Mouse (Mus musculus): ENCODE data around the gene Sowahc. TPM values are rescaled to one million over a fixed set of nuclear protein-coding genes. Genes with fewer than 3 reads are reported as not detected.
A peak's percentile ranks its signal among the peaks of the same experiment; 100 is the strongest.

Gene Sowahc
- total RNA-seq, 1 experiment from 2014 or later, result 4.2 TPM

- peak; percentile 52 for ATAC-seq (replicated peaks; ENCODE audit: low read depth, poor library complexity, severe bottlenecking)
Observed at GRCm38 (mm10) chr10:59251980-59252379, 30.2 kb downstream of the Sowahc start.

DNA sequence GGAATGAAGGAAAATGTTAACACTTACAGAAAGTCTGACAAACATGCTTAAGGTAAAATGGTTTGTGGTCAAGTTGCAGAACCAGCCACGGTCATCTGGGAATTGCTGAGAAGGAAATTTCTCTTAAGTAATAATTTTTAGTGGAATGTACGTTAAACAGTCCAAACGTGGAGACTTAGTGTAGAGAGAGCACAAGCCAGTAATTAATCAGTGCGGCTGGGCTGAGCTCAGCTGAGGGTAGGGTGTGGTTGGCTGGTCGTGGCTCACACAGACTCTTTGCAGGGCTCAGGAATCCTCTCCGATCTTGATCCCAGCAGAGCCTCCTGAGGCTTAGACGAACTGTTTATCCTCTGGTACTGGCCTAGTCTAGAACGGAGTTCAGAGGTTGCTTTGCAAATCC lies 30.6 kb downstream of the Sowahc start:
- ATAC-seq (replicated peaks; ENCODE audit: low read depth, poor library complexity, severe bottlenecking), result no peak

- ATAC-seq (replicated peaks; ENCODE audit: low read depth, poor library complexity, severe bottlenecking), result no peak
Observed at GRCm38 (mm10) chr10:59253541-59254079, 31.9 kb downstream of the Sowahc start.

DNA sequence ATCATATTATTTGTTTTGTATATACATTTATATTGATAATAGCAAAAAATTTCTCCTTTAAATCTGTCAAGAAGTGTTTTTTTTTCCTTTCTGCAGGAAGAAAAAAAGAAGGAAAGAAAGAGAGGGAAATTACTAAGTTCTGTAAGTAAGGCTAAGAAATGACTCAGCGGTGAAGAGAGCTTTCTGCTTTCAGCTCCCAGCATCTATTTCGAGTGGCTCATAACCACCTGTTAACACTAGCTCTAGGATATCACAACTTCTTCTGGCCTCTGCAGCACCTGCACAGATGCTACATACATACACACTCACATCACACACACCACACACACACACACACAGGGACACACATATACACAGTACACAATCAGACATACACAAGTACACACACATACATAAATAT lies 34.8 kb downstream of the Sowahc start:
- ATAC-seq (replicated peaks; ENCODE audit: low read depth, poor library complexity, severe bottlenecking), result no peak

GRCm38 (mm10) chr10:59259572-59259971 lies 37.8 kb downstream of the Sowahc start:
- ATAC-seq (replicated peaks; ENCODE audit: low read depth, poor library complexity, severe bottlenecking), result no peak

GRCm38 (mm10) chr10:59261603-59262002 lies 39.9 kb downstream of the Sowahc start:
- no peak for ATAC-seq (replicated peaks; ENCODE audit: low read depth, poor library complexity, severe bottlenecking)

GRCm38 (mm10) chr10:59262021-59262420 lies 40.3 kb downstream of the Sowahc start:
- ATAC-seq (replicated peaks; ENCODE audit: low read depth, poor library complexity, severe bottlenecking), result no peak

DNA sequence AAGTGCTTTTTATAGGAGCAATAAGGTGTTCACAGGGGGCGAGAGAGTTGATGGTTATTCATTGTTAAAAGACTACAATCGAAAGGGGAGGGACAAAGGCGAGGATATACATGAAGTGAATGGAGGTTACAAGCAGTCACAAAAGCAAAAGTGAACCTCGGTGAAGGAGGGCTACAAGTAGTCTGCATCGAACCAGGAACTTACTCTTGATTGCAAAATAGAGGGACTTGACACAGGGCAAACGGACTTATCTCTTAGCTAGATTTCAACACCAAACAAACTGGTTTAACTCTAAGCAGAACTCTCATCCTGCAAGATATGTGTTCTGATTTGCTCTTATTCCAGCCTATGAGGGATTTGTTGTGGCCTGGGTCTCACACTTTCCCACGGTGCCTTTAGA lies 41.2 kb downstream of the Sowahc start:
- peak; percentile 34; the same call in 1 of the 2 replicates for ATAC-seq (replicated peaks; ENCODE audit: low read depth, poor library complexity, severe bottlenecking)

- peak; percentile 71 for ATAC-seq (replicated peaks; ENCODE audit: low read depth, poor library complexity, severe bottlenecking)
Observed at GRCm38 (mm10) chr10:59265067-59265466, 43.3 kb downstream of the Sowahc start.

DNA sequence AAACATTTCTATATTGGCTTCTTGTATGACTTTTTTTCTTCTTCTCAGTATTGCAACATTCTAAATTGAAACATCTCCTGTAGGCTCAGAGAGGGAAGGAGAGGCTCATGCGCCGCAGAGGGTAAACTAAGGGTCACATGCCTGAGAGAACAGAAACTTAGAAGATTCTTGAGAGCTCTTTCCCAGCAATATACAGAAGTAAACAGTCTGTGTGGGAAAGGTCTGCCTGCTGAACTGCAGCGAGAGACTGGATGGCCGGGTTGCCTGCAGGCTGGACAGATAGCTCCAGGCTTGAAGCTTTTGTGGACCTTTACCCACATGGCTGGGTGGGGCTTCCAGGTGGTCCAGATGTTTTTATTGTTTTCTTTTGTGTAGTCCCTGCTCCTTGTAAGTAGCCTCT lies 43.9 kb downstream of the Sowahc start:
- peak; percentile 50 for ATAC-seq (replicated peaks; ENCODE audit: low read depth, poor library complexity, severe bottlenecking)

DNA sequence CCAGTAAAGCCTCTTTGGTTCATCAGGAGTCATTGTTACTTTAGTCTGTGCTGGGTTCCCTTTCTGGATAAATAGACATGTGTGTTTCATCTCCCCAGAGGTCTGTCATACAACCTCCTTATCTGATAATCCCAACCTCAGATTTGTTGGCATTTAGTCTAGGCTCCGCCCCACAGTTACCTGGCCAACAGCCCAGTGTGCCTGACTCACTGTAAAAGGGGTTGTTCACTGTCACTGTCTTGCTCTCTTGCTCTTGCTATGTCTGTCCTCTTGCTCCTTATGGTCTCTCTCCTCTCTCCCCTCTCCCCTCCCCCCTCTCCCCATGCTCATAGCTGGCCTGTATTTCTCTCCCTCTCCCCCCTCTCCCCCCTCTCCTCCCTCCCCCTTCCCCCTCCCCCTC lies 44.3 kb downstream of the Sowahc start:
- ATAC-seq (replicated peaks; ENCODE audit: low read depth, poor library complexity, severe bottlenecking), result no peak

GRCm38 (mm10) chr10:59267275-59267674 lies 45.5 kb downstream of the Sowahc start:
- ATAC-seq (replicated peaks; ENCODE audit: low read depth, poor library complexity, severe bottlenecking), result no peak

DNA sequence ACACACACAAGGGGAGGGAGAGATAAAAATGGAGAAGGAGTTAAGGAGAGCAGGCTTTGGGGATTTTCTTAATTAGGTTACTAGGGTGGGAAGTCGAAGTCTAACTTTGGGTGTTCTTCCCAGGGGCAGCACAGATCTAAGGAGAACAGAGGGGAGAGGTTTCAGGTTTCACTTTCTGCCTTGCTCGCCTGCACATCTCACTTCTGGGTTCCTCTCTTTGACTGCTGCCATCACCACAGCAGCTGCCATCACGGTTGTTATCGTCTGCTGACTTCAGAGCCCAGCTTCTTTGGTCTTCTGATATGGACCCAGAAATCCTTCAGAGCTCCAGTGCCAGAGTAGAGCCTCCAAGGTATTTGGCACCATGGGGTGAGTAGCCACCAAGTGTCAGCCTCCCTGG lies 46.4 kb downstream of the Sowahc start:
- 0 out of 2 replicates have a peak, but pooled peaks have one; percentile 12 for ATAC-seq (replicated peaks; ENCODE audit: low read depth, poor library complexity, severe bottlenecking)

GRCm38 (mm10) chr10:59268754-59269153 lies 47.0 kb downstream of the Sowahc start:
- no peak for ATAC-seq (replicated peaks; ENCODE audit: low read depth, poor library complexity, severe bottlenecking)

DNA sequence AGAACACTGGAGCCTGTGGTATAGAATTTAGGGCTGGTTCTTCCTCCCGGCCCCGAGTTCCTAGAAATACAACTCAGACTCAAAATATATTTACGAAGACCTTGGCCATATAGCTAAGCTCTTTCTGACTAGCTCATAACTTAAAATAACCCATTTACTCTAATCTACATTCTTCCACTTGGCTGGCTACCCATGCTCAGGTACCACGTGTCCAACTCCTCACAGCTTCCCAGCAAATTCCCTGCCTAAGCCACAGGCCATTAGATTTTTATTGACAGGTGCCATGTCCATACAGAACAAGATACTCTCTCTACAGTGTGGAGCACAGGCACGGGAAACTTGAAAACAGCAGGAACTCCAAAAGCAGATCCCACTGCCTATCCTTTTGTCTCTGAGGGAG lies 54.0 kb downstream of the Sowahc start:
- ATAC-seq (replicated peaks; ENCODE audit: low read depth, poor library complexity, severe bottlenecking), result no peak

Other genes with a start within 250 kb of the Sowahc start
- 3.1 and 5.0 TPM in 2 replicates for gene Sept10, start 106 bp upstream of the Sowahc start, total RNA-seq (2017)
- gene P4ha1, start 101.3 kb downstream of the Sowahc start, total RNA-seq (2017), result 26.2 and 28.9 TPM in 2 replicates
- 53.0 and 75.4 TPM in 2 replicates for gene Gm10273, start 173.7 kb downstream of the Sowahc start, total RNA-seq (2017)
- not detected in 2 replicates for gene Pla2g12b, start 181.7 kb downstream of the Sowahc start, total RNA-seq (2017)
- gene Oit3, start 219.8 kb downstream of the Sowahc start, total RNA-seq (2017), result 0.32 TPM in 1 of 2 replicates, not detected in the other